Mouse (Mus musculus): ENCODE measurements around the gene Scube2. TPM values are rescaled to one million over a fixed set of nuclear protein-coding genes. Genes with fewer than 3 reads are reported as not detected.

The Scube2 gene
- polyA plus RNA-seq, 3 experiments from 2014 or later: not detected

GRCm38 (mm10) chr7:109850531-109850930, 14.9 kb downstream of the Scube2 start:
- no peak for ATAC-seq

- ATAC-seq: no peak
Measured at GRCm38 (mm10) chr7:109849750-109850434, 15.6 kb downstream of the Scube2 start.

DNA sequence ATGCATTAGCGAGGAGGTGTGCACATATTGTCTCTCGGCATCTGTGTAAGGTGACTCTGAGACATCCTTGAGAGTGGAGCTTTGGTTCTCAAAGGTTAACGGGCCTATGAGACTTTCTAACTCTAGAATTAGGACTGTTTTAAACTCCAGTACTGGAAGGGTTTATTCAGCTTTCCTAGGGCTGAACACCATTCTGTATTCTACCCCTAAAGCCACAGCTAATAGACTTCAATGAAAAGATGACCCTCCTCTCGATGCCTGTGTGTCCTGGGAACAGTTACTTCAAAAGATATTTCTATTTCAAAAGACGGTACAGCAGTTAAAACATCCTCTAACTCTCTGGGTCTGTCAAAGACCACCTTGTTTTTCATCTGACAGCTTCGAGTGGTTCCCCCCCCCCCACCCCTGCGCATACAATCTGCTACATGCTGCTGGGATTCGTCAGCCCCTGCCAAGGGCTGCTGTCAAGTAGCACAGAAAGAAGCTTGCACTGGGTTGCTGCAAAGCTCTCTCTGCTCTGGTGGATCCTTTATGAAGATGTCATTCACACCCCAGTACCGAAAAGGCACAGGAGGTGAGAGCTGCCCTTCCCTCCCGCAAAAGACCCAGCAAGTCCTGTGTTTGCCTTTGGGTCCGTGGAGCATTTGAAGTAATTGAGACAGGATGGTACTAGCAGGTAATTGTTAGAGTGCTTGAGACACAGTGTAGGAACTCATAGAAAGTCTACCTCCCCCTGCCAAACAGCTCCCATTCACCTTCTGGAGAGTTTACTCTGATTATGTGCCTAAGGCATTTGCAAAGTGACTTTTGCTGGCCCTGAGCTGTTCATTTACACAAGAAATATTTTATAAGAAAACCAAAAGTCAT, 16.4 kb downstream of the Scube2 start:
- ATAC-seq: no peak

- ATAC-seq: no peak
Measured at GRCm38 (mm10) chr7:109844100-109844499, 21.4 kb downstream of the Scube2 start.

GRCm38 (mm10) chr7:109841618-109842418, 23.7 kb downstream of the Scube2 start:
- no peak for ATAC-seq

- ATAC-seq: no peak
Measured at GRCm38 (mm10) chr7:109841031-109841430, 24.4 kb downstream of the Scube2 start.

GRCm38 (mm10) chr7:109838613-109839012, 26.9 kb downstream of the Scube2 start:
- ATAC-seq: no peak

- no peak for ATAC-seq
Measured at GRCm38 (mm10) chr7:109837651-109838050, 27.8 kb downstream of the Scube2 start.

GRCm38 (mm10) chr7:109834894-109835293, 30.6 kb downstream of the Scube2 start:
- no peak for ATAC-seq

DNA sequence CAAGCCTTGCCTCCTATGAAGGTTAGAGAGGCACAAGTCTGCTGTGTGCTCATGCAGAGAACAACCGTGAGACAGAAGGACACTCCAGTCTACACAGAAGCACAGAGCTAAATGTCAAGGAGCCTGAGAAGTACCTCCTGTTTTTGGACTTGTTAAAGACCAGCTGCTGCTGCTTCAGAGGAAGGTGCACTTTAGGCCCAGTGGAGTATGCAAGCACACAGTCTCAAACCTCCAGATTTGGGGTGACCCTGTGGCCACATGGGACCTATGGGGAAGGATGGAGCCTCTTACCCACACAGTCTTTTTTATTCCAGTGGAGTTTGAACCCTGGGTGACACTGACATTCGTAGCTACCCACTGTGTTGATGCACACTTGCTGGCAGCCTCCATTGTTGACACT, 34.1 kb downstream of the Scube2 start:
- no peak for ATAC-seq

- no peak for ATAC-seq
Measured at GRCm38 (mm10) chr7:109826911-109827310, 38.6 kb downstream of the Scube2 start.

GRCm38 (mm10) chr7:109825293-109825692, 40.2 kb downstream of the Scube2 start:
- ATAC-seq: no peak

GRCm38 (mm10) chr7:109818600-109818999, 46.9 kb downstream of the Scube2 start:
- no peak for ATAC-seq

DNA sequence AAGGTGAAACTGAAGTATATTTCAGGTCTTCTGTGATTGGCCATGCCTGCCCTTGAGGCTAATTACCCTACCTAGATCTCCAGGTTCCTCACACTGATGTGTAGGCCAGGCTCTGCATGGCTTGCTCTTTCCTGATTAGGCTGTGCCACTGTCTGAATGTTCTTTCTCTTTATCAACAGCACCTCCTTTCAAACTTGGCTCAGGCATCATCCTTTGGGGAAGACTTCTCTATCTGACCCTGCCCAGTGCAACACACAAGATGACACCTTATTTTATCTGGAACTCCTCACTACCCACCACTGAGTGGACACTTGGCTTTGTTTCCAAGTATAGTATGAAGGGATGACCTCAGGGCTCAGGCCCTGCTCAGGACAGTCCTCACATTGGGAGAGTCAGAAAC, 47.5 kb downstream of the Scube2 start:
- ATAC-seq: no peak

- no peak for ATAC-seq
Measured at GRCm38 (mm10) chr7:109813330-109814140, 51.9 kb downstream of the Scube2 start.

GRCm38 (mm10) chr7:109807616-109808485, 57.6 kb downstream of the Scube2 start:
- no peak for ATAC-seq

DNA sequence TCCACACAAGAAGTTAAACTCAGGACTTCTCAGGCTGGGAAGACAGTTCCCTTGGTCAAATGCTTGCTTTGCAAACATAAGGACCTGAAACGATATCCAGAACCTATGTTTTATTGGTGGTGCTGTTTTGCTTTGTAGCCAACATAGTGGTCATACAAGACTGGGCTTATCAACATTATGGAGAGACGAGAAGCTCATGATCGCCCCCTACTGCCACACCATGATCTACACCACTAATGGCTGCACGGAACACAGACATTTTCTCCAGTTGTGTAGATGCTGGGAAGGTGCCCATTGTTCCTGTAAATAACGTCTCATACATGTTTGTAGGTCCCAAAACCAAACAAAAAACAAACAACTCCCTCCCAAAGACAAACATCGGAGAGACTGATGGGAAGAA, 60.6 kb downstream of the Scube2 start:
- ATAC-seq: no peak

DNA sequence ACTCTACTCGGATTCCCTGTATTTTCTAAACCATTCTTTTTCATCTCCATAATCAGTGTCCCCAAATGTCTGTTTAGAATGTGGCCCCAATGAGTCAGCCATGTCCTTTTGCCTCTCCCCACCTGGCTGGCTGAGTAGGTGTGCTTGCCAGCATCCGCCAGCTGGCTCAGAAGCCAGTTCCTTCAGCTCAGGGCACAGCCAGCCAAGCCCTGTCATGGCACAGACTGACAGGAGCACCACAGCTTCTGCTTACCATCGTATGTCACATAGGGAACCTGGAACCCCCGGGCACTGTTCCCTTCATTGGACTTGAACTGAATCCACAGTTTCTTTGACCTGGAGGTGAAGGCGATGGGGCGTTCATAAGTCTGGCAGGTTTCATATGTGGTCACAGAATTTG, 61.1 kb downstream of the Scube2 start:
- ATAC-seq: no peak

DNA sequence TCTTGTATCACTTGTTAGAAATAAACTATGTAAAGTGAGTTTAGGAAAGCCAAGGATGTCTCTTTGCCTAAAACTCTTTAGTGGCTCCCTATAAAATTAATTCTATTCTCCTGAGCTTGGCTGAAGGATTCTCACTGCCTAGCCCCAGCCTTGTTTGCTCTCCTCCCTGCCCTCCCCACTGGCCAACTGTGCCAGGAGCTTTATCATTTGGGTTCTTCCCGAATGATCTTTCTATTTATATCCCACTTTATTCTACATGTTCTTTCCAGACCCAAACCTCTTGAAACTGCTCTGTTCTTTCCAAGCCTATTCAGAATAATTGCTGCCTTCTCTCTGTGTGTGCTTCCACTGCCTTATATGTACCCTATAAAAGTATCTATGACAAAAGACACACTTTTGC, 62.0 kb downstream of the Scube2 start:
- no peak for ATAC-seq

DNA sequence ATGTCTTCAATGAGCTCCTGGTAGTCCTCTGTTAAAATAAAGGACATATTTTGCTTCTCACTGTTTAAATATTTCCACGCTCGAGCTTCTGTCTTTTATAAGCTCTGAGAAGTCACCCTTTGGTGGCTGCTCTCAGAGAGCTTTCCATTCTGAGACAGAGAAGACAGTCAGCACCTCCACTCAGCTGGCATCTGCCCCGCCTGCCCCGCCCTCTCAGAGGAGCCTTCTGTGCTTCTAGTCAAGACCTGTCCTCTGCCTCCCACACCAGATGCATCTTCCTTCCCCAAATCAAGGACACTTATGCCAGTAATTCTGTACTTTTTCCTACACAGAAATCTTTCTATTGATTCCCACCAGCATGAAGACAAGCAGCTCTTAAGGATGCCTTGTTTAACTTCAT, 64.9 kb downstream of the Scube2 start:
- no peak for ATAC-seq

DNA sequence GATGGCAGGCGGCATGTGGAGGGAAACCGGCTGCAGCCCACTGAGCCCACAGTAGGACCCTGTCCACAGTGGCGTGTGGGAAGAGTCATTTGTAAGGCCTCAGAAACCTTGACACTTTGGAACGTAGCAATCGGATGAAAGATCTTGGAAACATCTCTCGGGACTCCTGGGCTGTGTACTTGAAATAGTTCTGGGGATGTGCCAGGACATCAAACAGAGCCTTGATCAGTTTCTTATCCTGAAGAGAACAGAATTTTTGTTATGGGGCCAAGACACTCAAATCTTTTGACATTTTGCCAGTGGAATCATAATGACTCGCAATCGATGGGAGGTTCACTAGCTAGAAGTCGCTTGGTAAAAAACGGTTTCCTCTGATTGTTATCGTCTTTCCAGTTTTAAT, 66.3 kb downstream of the Scube2 start:
- no peak for ATAC-seq
